8 mouse cellular contexts compared by ENCODE assay signal in genomic region chr5:142818435-142819360, GRCm38 (mm10). TPM values are rescaled to one million over a fixed set of nuclear protein-coding genes. Genes with fewer than 3 reads are reported as not detected.
DNase-seq lines count a peak whose midpoint lies in the region; ATAC-seq lines count a peak whose summit lies in the region.

No protein-coding gene starts in this region.

- peak overlapping the region; percentile 99 for H3K9ac ChIP-seq in hindbrain, embryonic 13.5 days

- H3K4me2 ChIP-seq in hindbrain, embryonic 13.5 days: peak overlapping the region; percentile 90

- WGBS in hindbrain, embryonic 13.5 days: under 1% methylated on average over 43 of the region's 43 CpGs

- peak; percentile 95 for DNase-seq in NIH3T3 (ENCODE audit: low read depth)
- DNase-seq in cerebellum, adult 11-12 months: peak; percentile 82
- peak; percentile 85 for DNase-seq in forelimb bud, embryonic 11.5 days (ENCODE audit: low read depth, low spot score)
- peak; percentile 59 to 62 for DNase-seq in layer of hippocampus, postnatal 36 days
- peak; percentile 78 for DNase-seq in lung, postnatal 25 days (ENCODE audit: low spot score)
- DNase-seq in right cerebral cortex, postnatal 10 days (ENCODE audit: low spot score in 2 of 2): peak; percentile 82 to 85

- peaks cover 22% of the 10 kb centered on the region for H3K4me1 ChIP-seq in hindbrain, embryonic 13.5 days (replicated peaks)

- H3K36me3 ChIP-seq in hindbrain, embryonic 13.5 days: peaks cover 4% of the 10 kb centered on the region; the same call in 1 of the 2 replicates

- ATAC-seq in hindbrain, embryonic 13.5 days (ENCODE audit: low FRiP score): no peak
- no peak for ATAC-seq in monocyte, adult 5-6 weeks (replicated peaks; ENCODE audit: insufficient number of reproducible peaks, low FRiP score, low TSS enrichment, poor library complexity, severe bottlenecking)

- no peaks in the 10 kb centered on the region for H3K9me3 ChIP-seq in hindbrain, embryonic 13.5 days

- peak overlapping the region; percentile 100 for H3K27ac ChIP-seq in hindbrain, embryonic 13.5 days

- H3K27me3 ChIP-seq in hindbrain, embryonic 13.5 days: no peaks in the 10 kb centered on the region

- H3K4me3 ChIP-seq in hindbrain, embryonic 13.5 days: peak overlapping the region; percentile 99

RNA-seq across cellular contexts. Expression of gene Tnrc18, which starts 1.2 kb away (rescaled TPM):
- polyA plus RNA-seq in hindbrain, embryonic 13.5 days (2015; fragmentation: Nextera tagmentation; extraction: Ambion mirVana): 33.1 and 35.8 TPM in 2 replicates
- 100 to 1,000 TPM; 146 to 156 TPM for total RNA-seq in layer of hippocampus, postnatal 36 days (2021)
- total RNA-seq in monocyte, adult 5-6 weeks (2017): 10.9 to 48.5 TPM (median 22.5 TPM) in 3 replicates
